Mouse (Mus musculus) neural tube, embryonic 13.5 days (tissue): ENCODE data around the gene Zar1l. TPM values are rescaled to one million over a fixed set of nuclear protein-coding genes. Genes with fewer than 3 reads are reported as not detected.

Source experiments
- ATAC-seq: fragments of 200-750 bp; cut with Nextera tagmentation; 2 replicates; pipeline ENCODE4 v1.8.0; 2017; ENCODE audit warnings: low read depth, mild to moderate bottlenecking, moderate TSS enrichment, moderate library complexity
- H3K27ac ChIP-seq: fragments of 300-500 bp; sonication (generic); replicated peaks from 2 replicates; pipeline ENCODE4 v1.5.1; 2015; ENCODE audit warnings: moderate library complexity, mild to moderate bottlenecking, inconsistent platforms
- H3K27me3 ChIP-seq: fragments of 300-500 bp; sonication (generic); 2 replicates; pipeline ENCODE4 v1.6.1; 2015; ENCODE audit warnings: mild to moderate bottlenecking, inconsistent platforms
- H3K36me3 ChIP-seq: fragments of 300-500 bp; sonication (generic); 2 replicates; pipeline ENCODE4 v1.6.1; 2015; ENCODE audit warnings: mild to moderate bottlenecking, inconsistent platforms
- H3K4me1 ChIP-seq: fragments of 300-500 bp; sonication (generic); replicated peaks from 2 replicates; pipeline ENCODE4 v1.6.1; 2015; ENCODE audit warnings: inconsistent platforms
- H3K4me2 ChIP-seq: fragments of 300-500 bp; sonication (generic); 2 replicates; pipeline ENCODE4 v1.6.1; 2015; ENCODE audit warnings: inconsistent platforms, mild to moderate bottlenecking, moderate library complexity
- H3K4me3 ChIP-seq: fragments of 300-500 bp; sonication (generic); 2 replicates; pipeline ENCODE4 v1.5.1; 2015; ENCODE audit warnings: mild to moderate bottlenecking, inconsistent platforms
- H3K9ac ChIP-seq: fragments of 300-500 bp; sonication (generic); 2 replicates; pipeline ENCODE4 v1.6.1; 2015; ENCODE audit warnings: moderate library complexity, mild to moderate bottlenecking, inconsistent platforms
- H3K9me3 ChIP-seq: fragments of 300-500 bp; sonication (generic); 2 replicates; pipeline ENCODE4 v1.6.1; 2016; ENCODE audit warnings: inconsistent platforms
- WGBS: fragments of 180-500 bp; shearing (Covaris S2); methylation state at CpG from one replicate; pipeline ENCODE4 v1.1.7; 2015; 5-methylcytosine and 5-hydroxymethylcytosine counted together
- polyA plus RNA-seq: library from polyadenylated mRNA; unstranded; fragments of >200 nt; fragmentation: Nextera tagmentation; extraction: Ambion mirVana; gene quantifications from 2 replicates; pipeline ENCODE4 v1.2.1, GENCODE M21; 2015

The Zar1l gene
- polyA plus RNA-seq, 1 experiment from 2014 or later, result not detected

DNA sequence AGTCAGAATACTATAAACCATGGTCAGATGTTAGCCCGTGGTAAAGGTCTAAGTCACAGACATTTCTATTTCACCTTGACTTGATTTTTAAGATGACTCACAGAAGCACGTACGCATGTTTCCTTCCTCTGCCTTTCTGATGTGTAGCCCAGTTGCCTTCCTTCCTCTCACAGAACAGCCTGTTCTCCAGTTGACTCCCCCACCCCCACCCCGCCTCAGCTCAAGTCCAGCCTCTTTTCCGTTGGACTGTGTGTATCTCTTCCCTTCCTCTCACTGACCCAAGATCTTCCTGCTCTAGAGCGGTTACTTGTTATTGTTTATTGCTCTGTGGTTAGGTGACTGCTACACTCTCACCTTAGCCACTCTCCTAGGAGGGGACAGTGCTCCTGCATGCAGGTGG is 49.5 kb downstream of the Zar1l start:
- ATAC-seq, result no peak
- Histone ChIP-seq H3K4me3 (no peak overlapping the region), H3K27me3 (no peaks in the 10 kb centered on the region), H3K36me3 (peaks cover 66% of the 10 kb centered on the region), H3K27ac (no peak overlapping the region), H3K9ac (no peak overlapping the region), H3K9me3 (no peaks in the 10 kb centered on the region), H3K4me1 (no peaks in the 10 kb centered on the region), H3K4me2 (no peak overlapping the region)
- WGBS, result 85% methylated on average over 6 of the region's 6 CpGs

- WGBS, result 81% methylated on average over 12 of the region's 12 CpGs
- no peaks in the 10 kb centered on the region for H3K27me3 ChIP-seq
- H3K4me1 ChIP-seq, result no peaks in the 10 kb centered on the region
- H3K4me3 ChIP-seq, result no peak overlapping the region
- H3K36me3 ChIP-seq, result peaks cover 50% of the 10 kb centered on the region
- H3K27ac ChIP-seq, result no peak overlapping the region
- ATAC-seq, result no peak
- no peaks in the 10 kb centered on the region for H3K9me3 ChIP-seq
- no peak overlapping the region for H3K9ac ChIP-seq
- H3K4me2 ChIP-seq, result no peak overlapping the region
Measured at GRCm38 (mm10) chr5:150466132-150466531, 51.8 kb downstream of the Zar1l start.

- ATAC-seq, result no peak
- no peak overlapping the region for H3K9ac ChIP-seq
- H3K4me2 ChIP-seq, result no peak overlapping the region
- H3K4me3 ChIP-seq, result no peak overlapping the region
- H3K4me1 ChIP-seq, result no peaks in the 10 kb centered on the region
- WGBS, result 90% methylated on average over 6 of the region's 6 CpGs
- H3K27me3 ChIP-seq, result no peaks in the 10 kb centered on the region
- H3K9me3 ChIP-seq, result no peaks in the 10 kb centered on the region
- no peak overlapping the region for H3K27ac ChIP-seq
- H3K36me3 ChIP-seq, result peaks cover 50% of the 10 kb centered on the region
Measured at GRCm38 (mm10) chr5:150465218-150465617, 52.7 kb downstream of the Zar1l start.

DNA sequence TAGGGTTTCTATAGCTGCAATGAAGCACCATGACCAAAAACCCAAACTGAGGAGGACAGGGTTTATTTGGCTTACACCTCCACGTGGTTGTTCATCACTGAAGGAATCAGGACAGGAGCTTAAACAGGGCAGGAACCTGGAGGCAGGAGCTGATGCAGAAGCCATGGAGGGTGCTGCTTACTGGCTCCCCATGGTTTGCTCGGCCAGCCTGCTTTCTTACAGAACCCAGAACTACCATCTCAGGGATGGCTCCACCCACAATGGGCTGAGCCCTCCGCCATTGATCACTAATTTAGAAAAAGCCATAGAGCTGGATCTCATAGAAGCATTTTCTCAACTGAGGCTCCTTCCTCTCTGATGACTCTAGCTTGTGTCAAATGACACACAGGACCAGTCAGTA is 53.2 kb downstream of the Zar1l start:
- WGBS, result 63% methylated on average over 3 of the region's 3 CpGs
- H3K4me1 ChIP-seq, result no peaks in the 10 kb centered on the region

DNA sequence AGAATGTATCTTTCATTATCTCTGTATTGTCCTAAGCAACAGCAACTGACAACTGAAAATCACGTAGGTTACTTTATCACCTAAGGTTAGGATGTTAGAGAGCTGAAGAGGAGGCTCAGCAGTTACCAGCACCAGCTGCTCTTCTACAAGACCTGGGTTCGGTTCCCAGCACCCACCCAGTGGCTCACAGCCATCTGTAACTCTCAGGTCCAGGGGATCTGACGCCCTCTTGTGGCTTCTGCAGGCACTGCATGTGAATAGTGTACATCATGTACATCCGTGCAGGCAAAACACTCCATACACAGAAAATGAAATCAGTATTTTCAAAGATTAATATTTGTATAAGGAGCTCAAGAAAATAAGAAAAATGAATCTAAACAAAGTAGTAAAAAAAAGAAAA is 58.2 kb downstream of the Zar1l start:
- H3K4me1 ChIP-seq, result peaks cover 15% of the 10 kb centered on the region
- no peak overlapping the region for H3K9ac ChIP-seq
- H3K4me3 ChIP-seq, result no peak overlapping the region
- 79% methylated on average over 4 of the region's 4 CpGs for WGBS
- H3K4me2 ChIP-seq, result no peak overlapping the region
- no peak for ATAC-seq
- no peak overlapping the region for H3K27ac ChIP-seq
- H3K9me3 ChIP-seq, result no peaks in the 10 kb centered on the region
- H3K36me3 ChIP-seq, result peaks cover 68% of the 10 kb centered on the region
- H3K27me3 ChIP-seq, result no peaks in the 10 kb centered on the region

More for the DNA sequence above, 53.2 kb downstream of the Zar1l start:
- H3K9me3 ChIP-seq, result no peaks in the 10 kb centered on the region
- H3K4me3 ChIP-seq, result no peak overlapping the region
- H3K36me3 ChIP-seq, result peaks cover 50% of the 10 kb centered on the region
- no peak for ATAC-seq
- H3K27ac ChIP-seq, result no peak overlapping the region
- no peak overlapping the region for H3K9ac ChIP-seq
- H3K4me2 ChIP-seq, result no peak overlapping the region
- H3K27me3 ChIP-seq, result no peaks in the 10 kb centered on the region

DNA sequence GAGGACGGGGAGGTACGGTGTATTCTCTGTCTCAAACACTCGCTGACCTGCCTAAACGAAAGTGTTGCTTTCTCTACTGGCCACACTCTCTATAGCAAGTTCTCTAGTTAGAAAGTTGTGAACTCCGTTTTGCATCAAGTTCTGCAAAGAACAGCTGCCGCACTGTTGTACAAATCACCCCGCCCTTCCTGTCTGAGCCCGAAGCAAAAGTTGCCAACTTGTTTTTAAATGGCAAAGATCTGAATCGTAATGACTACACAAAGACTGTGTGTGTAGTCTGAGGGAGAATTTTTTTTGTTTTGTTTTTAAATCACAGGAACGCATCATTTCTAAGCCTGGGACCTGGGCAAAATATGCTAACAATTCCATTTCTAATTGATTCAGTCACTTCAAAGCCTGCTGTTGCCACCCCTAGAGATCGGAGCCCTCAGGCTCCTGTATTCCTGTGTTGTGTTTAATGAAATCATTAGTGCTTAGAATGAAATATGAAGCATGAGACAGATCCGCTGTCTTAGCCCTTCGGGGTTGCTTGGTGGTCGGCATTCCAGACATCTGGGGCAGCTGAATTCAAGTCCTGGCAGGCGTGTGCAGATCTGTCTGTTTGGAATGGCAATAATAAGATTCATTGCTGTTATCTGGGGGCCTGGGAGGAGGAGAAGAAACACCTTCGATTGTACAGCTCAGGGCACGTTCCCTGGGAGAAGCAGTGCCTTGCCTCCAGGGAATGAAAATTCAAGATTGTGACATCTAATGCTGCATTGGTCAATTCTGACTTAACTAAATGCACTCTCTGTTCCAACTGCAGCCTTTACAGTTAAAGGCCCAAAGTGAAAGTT is 59.8 kb downstream of the Zar1l start:
- WGBS, result 36% methylated on average over 17 of the region's 17 CpGs
- H3K4me3 ChIP-seq, result no peak overlapping the region
- peaks cover 77% of the 10 kb centered on the region for H3K36me3 ChIP-seq
- ATAC-seq, result peak; percentile 77; the same call in 1 of the 2 replicates
- peak overlapping the region; percentile 39; the same call in 1 of the 2 replicates for H3K27ac ChIP-seq
- peaks cover 15% of the 10 kb centered on the region for H3K4me1 ChIP-seq
- no peak overlapping the region for H3K9ac ChIP-seq
- H3K4me2 ChIP-seq, result peak overlapping the region; percentile 9; the same call in 1 of the 2 replicates
- H3K9me3 ChIP-seq, result 0 out of 2 replicates have a peak, but pooled peaks cover 9% of the 10 kb centered on the region
- H3K27me3 ChIP-seq, result no peaks in the 10 kb centered on the region

- Histone ChIP-seq H3K27ac (no peak overlapping the region), H3K9me3 (peaks cover 15% of the 10 kb centered on the region; the same call in 1 of the 2 replicates), H3K4me1 (peaks cover 15% of the 10 kb centered on the region), H3K27me3 (no peaks in the 10 kb centered on the region), H3K4me2 (peak overlapping the region; percentile 9; the same call in 1 of the 2 replicates), H3K4me3 (no peak overlapping the region), H3K9ac (no peak overlapping the region), H3K36me3 (peaks cover 84% of the 10 kb centered on the region)
- no peak for ATAC-seq
- WGBS, result 77% methylated on average over 17 of the region's 17 CpGs
Measured at GRCm38 (mm10) chr5:150457165-150457903, 60.6 kb downstream of the Zar1l start.

Other genes with a start within 250 kb of the Zar1l start
- 8.6 and 10.2 TPM in 2 replicates for gene Brca2, start 4.5 kb upstream of the Zar1l start, polyA plus RNA-seq
- gene N4bp2l1, start 79.0 kb upstream of the Zar1l start, polyA plus RNA-seq, result 6.7 and 8.3 TPM in 2 replicates
- 32.6 and 38.6 TPM in 2 replicates for gene N4bp2l2, start 148.0 kb upstream of the Zar1l start, polyA plus RNA-seq
- 28.7 and 30.9 TPM in 2 replicates for gene Pds5b, start 155.6 kb upstream of the Zar1l start, polyA plus RNA-seq